In the genomic region with DNA sequence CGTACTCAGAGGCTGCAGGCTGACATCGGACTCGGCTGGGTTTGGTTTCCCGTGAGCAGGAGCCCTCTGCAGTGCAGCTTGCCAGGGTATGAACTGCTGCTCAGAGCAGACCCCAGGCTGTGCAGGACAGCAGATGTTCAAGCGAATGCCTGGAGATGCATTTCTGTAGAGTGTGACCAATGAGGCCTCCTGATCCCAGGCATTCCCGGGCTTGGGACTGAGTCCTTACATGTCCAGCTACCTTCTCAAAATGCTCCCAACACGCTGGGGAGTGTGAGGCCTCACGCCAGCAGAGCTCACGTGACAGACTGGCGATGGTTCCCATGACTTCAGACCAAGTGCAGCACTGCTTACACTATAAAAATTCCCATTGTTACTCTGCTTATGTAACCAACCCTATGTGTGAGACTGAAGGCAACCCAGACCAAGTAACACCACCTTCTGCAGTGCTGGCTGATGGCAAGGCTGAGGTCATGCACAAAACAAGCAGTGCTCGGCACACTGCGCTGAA, we compare ENCODE assay signal across 8 mouse cellular contexts.
A peak's percentile ranks its signal among the peaks of the same experiment; 100 is the strongest.
DNase-seq lines count a peak whose midpoint lies in the region; ATAC-seq and TF ChIP-seq lines count a peak whose summit lies in the region.

No protein-coding gene starts in this region.

- no peaks in the 10 kb centered on the region for H3K27me3 ChIP-seq in lung, embryonic 16.5 days (ENCODE audit: control insufficient read depth, insufficient read depth, low read depth, low read length)

- intact Hi-C loops in heart, postnatal 14 days (cut with DNase I), result no loop called here

- H3K4me3 ChIP-seq in cortical plate, adult 2 months (ENCODE audit: insufficient read depth, low read length), result no peak overlapping the region
- no peak overlapping the region for H3K4me3 ChIP-seq in lung, embryonic 16.5 days (ENCODE audit: low read length)

- no peaks in the 10 kb centered on the region for H3K9me3 ChIP-seq in lung, embryonic 16.5 days (ENCODE audit: control insufficient read depth, low read length)

- peak overlapping the region; percentile 62 for H3K27ac ChIP-seq in cortical plate, adult 2 months (ENCODE audit: insufficient read depth, low read length)
- H3K27ac ChIP-seq in lung, embryonic 16.5 days (ENCODE audit: low read length), result peak overlapping the region; percentile 75

- TF ChIP-seq CTCF in cortical plate, adult 2 months (IDR thresholded peaks at IDR 0.05; ENCODE audit: extremely low read depth, insufficient read depth, low read length), result no peak

- no peaks in the 10 kb centered on the region for H3K36me3 ChIP-seq in lung, embryonic 16.5 days (ENCODE audit: control insufficient read depth, insufficient read depth, low read length)

- H3K9ac ChIP-seq in lung, embryonic 16.5 days (ENCODE audit: low read length), result no peak overlapping the region

- peak; percentile 48 for ATAC-seq in lung, embryonic 16.5 days (ENCODE audit: low read depth)

- peak; percentile 43 to 62 for DNase-seq in cerebellum, postnatal 10 days
- DNase-seq in cerebellum, adult 8-10 months, result no peak
- peak; percentile 29 to 41 for DNase-seq in heart, postnatal 14 days
- no peak for DNase-seq in thymus, postnatal 4 days
- no peak for DNase-seq in thymus, postnatal 0 days (ENCODE audit: low spot score)
- no peak for DNase-seq in ovary, adult 18-20 months (ENCODE audit: low spot score)

- H3K4me1 ChIP-seq in cortical plate, adult 2 months (ENCODE audit: control insufficient read depth, insufficient read depth, low read length), result peaks cover 6% of the 10 kb centered on the region
- peaks cover 42% of the 10 kb centered on the region for H3K4me1 ChIP-seq in lung, embryonic 16.5 days (replicated peaks; ENCODE audit: control insufficient read depth, insufficient read depth, low read length)

- TF ChIP-seq POLR2A in cortical plate, adult 2 months (IDR thresholded peaks at IDR 0.05; ENCODE audit: extremely low read depth, insufficient read depth, low read length), result no peak

- WGBS in lung, embryonic 16.5 days, result 37% methylated on average over 12 of the region's 12 CpGs

- H3K4me2 ChIP-seq in lung, embryonic 16.5 days (ENCODE audit: low read depth, low read length), result no peak overlapping the region

Comparison
In these comparisons a context has a peak if more than half of its experiments do, and no peak if none do; other contexts are left out.
1. DNase-seq: peak in cerebellum, postnatal 10 days (2 of 2) and heart, postnatal 14 days (2 of 2); none in cerebellum, adult 8-10 months (single experiment), thymus, postnatal 4 days (single experiment), thymus, postnatal 0 days (single experiment) and ovary, adult 18-20 months (single experiment).